Mouse (Mus musculus) heart, adult 2 months (tissue): ENCODE data around the gene Flnb.

Source experiments
- EP300 ChIP-seq: fragments of 200-500 bp; IDR thresholded peaks from 2 replicates; pipeline ENCODE4 v1.6.1; 2011; ENCODE audit warnings: low read depth, low read length, control low read depth; ENCODE audit not compliant: insufficient read depth
- POLR2A ChIP-seq: fragments of 200-500 bp; IDR thresholded peaks from 2 replicates; pipeline ENCODE4 v1.6.1; 2011; ENCODE audit warnings: mild to moderate bottlenecking, low read depth, low read length, control low read depth; ENCODE audit not compliant: insufficient read depth

GRCm38 (mm10) chr14:7989961-7990360, 172.2 kb downstream of the Flnb start:
- TF ChIP-seq POLR2A (no peak), EP300 (no peak)
